Mouse (Mus musculus) midbrain, postnatal 0 days (tissue): Measurements from ENCODE around the gene Tbcel. TPM values are rescaled to one million over a fixed set of nuclear protein-coding genes. Genes with fewer than 3 reads are reported as not detected.

Source experiments
- ATAC-seq: fragments of 200-750 bp; cut with Nextera tagmentation; 2 replicates; pipeline ENCODE4 v1.8.0; 2017; ENCODE audit warnings: moderate number of reproducible peaks, mild to moderate bottlenecking, moderate TSS enrichment, moderate library complexity; ENCODE audit not compliant: low FRiP score
- DNase-seq: peaks from one replicate; pipeline ENCODE4 v3.0.0-alpha.2; 2015; ENCODE audit warnings: low spot score
- H3K27ac ChIP-seq: fragments of 300-500 bp; sonication (generic); 2 replicates; pipeline ENCODE4 v1.5.1; 2014; ENCODE audit warnings: low read depth, mild to moderate bottlenecking, low read length, mixed read lengths
- H3K27me3 ChIP-seq: fragments of 300-500 bp; sonication (generic); 2 replicates; pipeline ENCODE4 v1.6.1; 2014; ENCODE audit warnings: low read length, control low read depth, mixed read lengths; ENCODE audit not compliant: insufficient read depth
- H3K36me3 ChIP-seq: fragments of 300-500 bp; sonication (generic); 2 replicates; pipeline ENCODE4 v1.6.1; 2014; ENCODE audit warnings: low read length, control low read depth, mixed read lengths; ENCODE audit not compliant: insufficient read depth
- H3K4me1 ChIP-seq: fragments of 300-500 bp; sonication (generic); 2 replicates; pipeline ENCODE4 v1.6.1; 2014; ENCODE audit warnings: mild to moderate bottlenecking, control low read depth, antibody characterized with exemption, low read length, mixed read lengths; ENCODE audit not compliant: insufficient read depth
- H3K4me2 ChIP-seq: fragments of 300-500 bp; sonication (generic); 2 replicates; pipeline ENCODE4 v1.6.1; 2014; ENCODE audit warnings: low read depth, mild to moderate bottlenecking, low read length, mixed read lengths; ENCODE audit not compliant: poor library complexity, severe bottlenecking
- H3K4me3 ChIP-seq: fragments of 300-500 bp; sonication (generic); 2 replicates; pipeline ENCODE4 v1.5.1; 2014; ENCODE audit warnings: low read depth, mild to moderate bottlenecking, low read length, moderate library complexity
- H3K9ac ChIP-seq: fragments of 300-500 bp; sonication (generic); replicated peaks from 2 replicates; pipeline ENCODE4 v1.6.1; 2014; ENCODE audit warnings: mild to moderate bottlenecking, low read length, moderate library complexity, mixed read lengths; ENCODE audit not compliant: poor library complexity, severe bottlenecking
- H3K9me3 ChIP-seq: fragments of 300-500 bp; sonication (generic); 2 replicates; pipeline ENCODE4 v1.6.1; 2016; ENCODE audit warnings: low read length, control low read depth
- CTCF ChIP-seq: IDR thresholded peaks from 2 replicates; pipeline ENCODE4 v1.5.1; 2016; ENCODE audit warnings: antibody characterized with exemption, mild to moderate bottlenecking
- WGBS: fragments of 180-500 bp; shearing (Covaris S2); extraction: QIAGEN DNeasy Blood & Tissue Kit; methylation state at CpG from one replicate; pipeline ENCODE4 v1.1.7; 2014; 5-methylcytosine and 5-hydroxymethylcytosine counted together
- polyA plus RNA-seq: library from polyadenylated mRNA; unstranded; fragments of >200 nt; fragmentation: Nextera tagmentation; extraction: Ambion mirVana; gene quantifications from 2 replicates; pipeline ENCODE4 v1.2.1, GENCODE M21; 2015
- total RNA-seq: library from RNA; depleted of rRNA; stranded (reverse); fragments of >200 nt; gene quantifications from 2 replicates; pipeline ENCODE4 v1.2.3, GENCODE M21; 2014

Gene Tbcel
- total and polyA plus RNA-seq, 2 experiments from 2014 or later, result 3.0 to 17.2 TPM

GRCm38 (mm10) chr9:42431606-42432005 lies 76.0 kb downstream of the Tbcel start:
- no peak overlapping the region for H3K4me3 ChIP-seq
- no peak for TF ChIP-seq CTCF
- peaks cover 37% of the 10 kb centered on the region for H3K36me3 ChIP-seq
- H3K27me3 ChIP-seq, result no peaks in the 10 kb centered on the region
- H3K27ac ChIP-seq, result no peak overlapping the region
- DNase-seq, result no peak
- 73% methylated on average over 2 of the region's 2 CpGs for WGBS
- no peak for ATAC-seq
- H3K9ac ChIP-seq, result no peak overlapping the region
- H3K9me3 ChIP-seq, result no peaks in the 10 kb centered on the region
- no peak overlapping the region for H3K4me2 ChIP-seq
- H3K4me1 ChIP-seq, result no peaks in the 10 kb centered on the region

- Histone ChIP-seq H3K4me2 (no peak overlapping the region), H3K9ac (no peak overlapping the region), H3K4me1 (no peaks in the 10 kb centered on the region), H3K9me3 (no peaks in the 10 kb centered on the region), H3K27ac (peak overlapping the region; percentile 26; the same call in 1 of the 2 replicates), H3K4me3 (no peak overlapping the region), H3K36me3 (peaks cover 31% of the 10 kb centered on the region), H3K27me3 (no peaks in the 10 kb centered on the region)
- no peak for DNase-seq
- peak; percentile 34; the same call in 1 of the 2 replicates for ATAC-seq
- 76% methylated on average over 12 of the region's 12 CpGs for WGBS
- no peak for TF ChIP-seq CTCF
Observed at GRCm38 (mm10) chr9:42428060-42428924, 79.3 kb downstream of the Tbcel start.

GRCm38 (mm10) chr9:42426661-42427358 lies 80.8 kb downstream of the Tbcel start:
- Histone ChIP-seq H3K27ac (no peak overlapping the region), H3K36me3 (peaks cover 31% of the 10 kb centered on the region), H3K9me3 (no peaks in the 10 kb centered on the region), H3K4me3 (no peak overlapping the region), H3K4me2 (no peak overlapping the region), H3K9ac (no peak overlapping the region), H3K4me1 (no peaks in the 10 kb centered on the region), H3K27me3 (no peaks in the 10 kb centered on the region)
- TF ChIP-seq CTCF, result no peak
- DNase-seq, result peak; percentile 57
- 32% methylated on average over 10 of the region's 10 CpGs for WGBS
- 0 out of 2 replicates have a peak, but pooled peaks have one; percentile 41 for ATAC-seq

GRCm38 (mm10) chr9:42423649-42424048 lies 84.0 kb downstream of the Tbcel start:
- Histone ChIP-seq H3K27me3 (no peaks in the 10 kb centered on the region), H3K36me3 (peaks cover 11% of the 10 kb centered on the region; the same call in 1 of the 2 replicates), H3K27ac (no peak overlapping the region), H3K9me3 (no peaks in the 10 kb centered on the region), H3K4me3 (no peak overlapping the region), H3K9ac (no peak overlapping the region), H3K4me1 (no peaks in the 10 kb centered on the region; the same call in 1 of the 2 replicates), H3K4me2 (no peak overlapping the region)
- no peak for DNase-seq
- WGBS, result 97% methylated on average over 2 of the region's 2 CpGs
- ATAC-seq, result no peak
- no peak for TF ChIP-seq CTCF

- WGBS, result 69% methylated on average over 2 of the region's 2 CpGs
- no peak for TF ChIP-seq CTCF
- Histone ChIP-seq H3K36me3 (peaks cover 8% of the 10 kb centered on the region), H3K4me2 (no peak overlapping the region), H3K9ac (no peak overlapping the region), H3K4me1 (no peaks in the 10 kb centered on the region; the same call in 1 of the 2 replicates), H3K9me3 (no peaks in the 10 kb centered on the region), H3K4me3 (no peak overlapping the region), H3K27me3 (no peaks in the 10 kb centered on the region), H3K27ac (no peak overlapping the region)
- ATAC-seq (no peak), DNase-seq (no peak)
Observed at GRCm38 (mm10) chr9:42419687-42420086, 87.9 kb downstream of the Tbcel start.

- Histone ChIP-seq H3K4me2 (no peak overlapping the region), H3K27me3 (no peaks in the 10 kb centered on the region), H3K27ac (no peak overlapping the region), H3K4me1 (no peaks in the 10 kb centered on the region; the same call in 1 of the 2 replicates), H3K36me3 (peaks cover 9% of the 10 kb centered on the region), H3K9me3 (no peaks in the 10 kb centered on the region), H3K4me3 (no peak overlapping the region), H3K9ac (no peak overlapping the region)
- WGBS, result 93% methylated on average over 5 of the region's 5 CpGs
- DNase-seq (no peak), ATAC-seq (no peak)
- no peak for TF ChIP-seq CTCF
Observed at GRCm38 (mm10) chr9:42418786-42419185, 88.8 kb downstream of the Tbcel start.
